Mouse (Mus musculus) cerebellum, adult 18-20 months (tissue): ENCODE data around the gene Vapb.

Experiments
- DNase-seq, 2 experiments: peaks; one replicate each; pipeline ENCODE4 v3.0.0; 2021

The Vapb gene

DNA sequence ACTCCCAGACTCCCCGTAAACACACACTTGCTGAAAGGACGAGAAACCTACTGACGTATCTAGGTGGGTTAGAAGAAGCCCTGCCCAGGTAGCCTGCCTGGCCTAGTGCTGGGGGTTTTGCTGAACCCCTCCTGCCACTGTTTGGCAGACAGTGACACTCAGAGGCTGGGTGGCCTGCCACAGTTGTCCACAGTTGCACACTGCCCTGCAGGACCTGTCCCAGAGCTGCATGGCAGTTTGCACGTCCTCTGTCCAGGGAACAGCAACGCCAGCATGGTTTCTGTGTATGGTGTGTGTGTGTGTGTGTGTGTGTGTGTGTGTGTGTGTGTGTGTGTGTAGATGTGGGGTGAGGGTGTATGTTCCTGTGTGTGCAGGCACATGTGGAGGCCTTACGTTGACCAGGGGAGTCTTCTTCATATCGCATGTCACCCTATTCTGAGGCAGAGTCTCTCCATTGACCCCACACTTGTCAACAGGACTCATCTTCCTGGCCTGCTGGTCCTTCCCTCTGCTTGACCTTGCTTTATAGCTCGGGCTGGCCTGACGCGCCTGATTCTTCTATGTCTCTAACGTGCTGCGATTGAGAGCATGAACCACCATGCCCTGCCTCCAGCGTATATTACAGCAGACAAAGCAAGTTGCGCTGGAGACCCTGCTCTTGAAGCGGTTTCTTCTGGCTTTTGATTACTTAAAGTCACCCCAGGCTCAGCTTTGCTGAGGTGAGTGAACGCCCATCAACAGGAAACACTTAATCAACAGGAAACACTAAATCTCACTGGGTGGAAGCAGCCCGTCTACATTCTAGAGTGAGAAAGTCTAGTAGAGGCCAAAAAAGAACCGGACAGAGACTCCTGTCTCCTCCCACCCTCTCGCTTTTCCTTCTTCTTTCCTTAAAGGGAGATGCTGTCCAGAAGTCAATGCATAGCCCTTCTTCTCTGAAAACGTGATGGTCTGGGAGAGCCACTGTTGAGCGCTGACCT is 57.5 kb downstream of the Vapb start:
- DNase-seq: no peak

DNA sequence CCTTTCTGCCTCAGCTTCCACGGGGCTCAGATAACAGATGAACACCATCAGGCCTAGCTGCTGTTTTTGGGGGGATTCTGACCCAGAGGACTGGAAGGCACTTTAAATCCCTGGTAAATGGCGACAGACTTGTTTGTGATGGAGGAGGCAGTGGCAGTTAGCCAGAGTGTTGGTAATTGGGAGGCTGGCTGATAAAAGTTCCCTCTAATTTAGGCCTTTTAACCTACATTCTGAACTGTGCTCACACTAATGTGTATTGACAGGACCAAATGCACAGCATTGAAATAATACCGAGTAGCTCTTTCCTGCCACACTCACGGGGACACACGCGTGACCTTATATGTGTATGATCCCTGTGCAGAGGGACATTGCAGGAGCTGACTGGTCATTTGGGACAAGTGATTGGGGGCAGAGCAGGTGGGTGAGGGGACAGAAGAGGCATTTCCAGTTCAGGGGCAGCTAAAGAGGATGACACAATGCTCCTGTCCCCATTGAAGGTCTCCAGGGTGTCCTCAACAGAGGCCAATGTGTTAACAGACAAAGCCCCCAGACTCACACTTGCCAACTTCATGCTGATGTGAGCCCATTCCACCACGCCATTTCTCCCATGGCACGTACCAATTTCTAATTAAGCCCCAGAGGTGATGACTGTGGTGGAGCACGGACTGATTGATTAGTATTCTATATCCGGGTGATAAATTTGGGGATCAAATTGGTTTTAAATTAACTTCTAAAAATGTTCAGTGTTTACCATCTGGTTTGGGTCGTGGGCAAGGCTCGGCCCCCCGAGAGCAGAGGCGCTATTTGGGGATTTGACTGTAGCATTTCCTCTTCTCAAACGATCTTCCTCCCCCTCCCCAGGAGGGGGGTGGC is 58.7 kb downstream of the Vapb start:
- no peak for DNase-seq

DNA sequence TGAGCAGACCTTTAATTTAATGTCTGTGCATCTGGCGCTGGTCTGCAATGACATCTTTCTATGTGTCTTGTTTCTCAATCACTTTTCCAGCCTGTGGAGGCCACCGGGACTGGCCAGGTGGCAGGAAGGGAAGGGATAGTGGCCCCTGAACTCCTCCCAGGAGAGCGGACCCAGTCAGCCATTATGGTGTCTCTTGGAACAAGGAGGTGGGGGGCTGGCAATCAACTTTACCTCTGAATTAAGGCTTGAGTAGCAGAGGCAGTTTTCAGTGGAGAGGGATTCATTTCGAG is 59.3 kb downstream of the Vapb start:
- DNase-seq: no peak

DNA sequence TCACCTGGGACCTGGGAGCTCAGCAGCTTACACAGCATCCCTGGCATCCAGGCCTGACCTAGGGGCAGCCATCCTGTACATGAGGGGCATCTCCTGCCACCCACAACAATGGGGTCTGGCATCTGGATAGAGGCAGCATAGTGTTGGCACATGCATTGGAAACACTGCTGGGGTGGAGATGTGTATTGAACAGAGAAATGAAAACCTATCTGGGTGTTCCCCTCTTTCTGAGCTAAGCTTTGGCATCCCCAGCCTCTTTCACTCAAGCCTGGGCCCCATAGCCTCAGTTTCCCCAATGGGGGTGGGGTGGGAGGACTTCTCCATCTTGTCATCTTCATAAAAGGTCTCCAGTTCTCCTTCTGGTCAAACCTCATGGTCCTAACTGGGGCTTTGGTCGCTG is 62.2 kb downstream of the Vapb start:
- DNase-seq: no peak

- DNase-seq: no peak
Measured at GRCm38 (mm10) chr2:173800566-173800965, 63.3 kb downstream of the Vapb start.

- no peak for DNase-seq
Measured at GRCm38 (mm10) chr2:173801405-173801876, 64.1 kb downstream of the Vapb start.

DNA sequence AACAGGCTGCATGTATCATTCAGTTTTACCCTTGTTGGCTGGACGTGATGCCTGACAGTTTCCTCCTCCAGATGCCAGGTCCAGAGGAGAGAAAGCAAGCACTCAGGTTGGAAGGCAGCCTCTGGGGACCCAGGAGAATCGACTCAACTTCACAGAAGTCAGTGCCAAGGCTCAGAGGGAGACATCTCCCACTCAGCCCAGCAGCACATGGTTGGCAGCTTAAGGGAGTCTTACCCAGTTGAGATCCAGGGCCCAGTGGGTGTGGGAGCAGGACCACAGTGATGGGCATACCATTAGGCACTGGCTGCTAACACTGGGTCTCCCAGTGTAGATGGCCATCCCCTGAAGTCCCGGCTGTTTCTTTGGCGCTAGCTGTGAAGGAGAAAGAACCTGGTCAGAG is 64.9 kb downstream of the Vapb start:
- DNase-seq: no peak

GRCm38 (mm10) chr2:173802956-173803355 is 65.6 kb downstream of the Vapb start:
- DNase-seq: no peak

DNA sequence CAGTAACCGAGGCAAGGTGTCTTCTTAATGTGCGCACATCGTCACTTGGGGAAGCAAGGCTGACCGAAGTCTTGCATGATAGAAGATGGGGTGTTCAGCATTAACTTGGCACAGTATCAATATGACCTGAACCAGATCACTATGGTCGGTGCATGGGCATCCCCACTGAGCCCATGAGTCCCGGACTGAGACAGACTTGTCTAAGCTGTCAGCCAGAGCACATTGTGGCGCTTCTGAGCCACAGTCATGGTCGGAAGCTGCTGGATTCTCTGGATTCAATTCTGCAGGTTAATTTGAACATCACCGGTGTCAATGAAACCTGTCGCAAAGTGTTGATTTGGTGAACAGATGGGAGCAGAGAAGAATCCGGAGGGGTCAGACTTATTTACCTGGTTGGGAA is 66.5 kb downstream of the Vapb start:
- no peak for DNase-seq

GRCm38 (mm10) chr2:173806621-173807020 is 69.3 kb downstream of the Vapb start:
- no peak for DNase-seq

DNA sequence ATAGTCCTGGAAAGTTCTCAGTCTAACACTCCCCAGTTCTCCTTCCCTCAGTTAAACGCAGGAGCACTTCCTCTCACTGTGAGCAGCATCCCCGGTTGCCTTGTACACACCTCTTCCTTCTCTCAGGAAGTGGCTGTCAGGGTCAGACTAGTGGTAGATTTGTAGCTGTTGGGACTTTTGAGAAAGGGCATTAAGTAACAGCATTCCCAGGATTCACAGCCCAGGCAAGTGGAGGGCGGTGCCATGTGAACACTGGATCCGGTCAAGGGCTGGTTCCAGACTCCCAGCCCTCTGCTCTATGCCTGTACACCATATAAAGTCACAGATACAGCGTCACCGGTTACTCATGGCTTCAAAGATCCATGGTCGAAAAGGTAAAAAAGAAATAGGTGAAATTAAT is 71.6 kb downstream of the Vapb start:
- no peak for DNase-seq

DNA sequence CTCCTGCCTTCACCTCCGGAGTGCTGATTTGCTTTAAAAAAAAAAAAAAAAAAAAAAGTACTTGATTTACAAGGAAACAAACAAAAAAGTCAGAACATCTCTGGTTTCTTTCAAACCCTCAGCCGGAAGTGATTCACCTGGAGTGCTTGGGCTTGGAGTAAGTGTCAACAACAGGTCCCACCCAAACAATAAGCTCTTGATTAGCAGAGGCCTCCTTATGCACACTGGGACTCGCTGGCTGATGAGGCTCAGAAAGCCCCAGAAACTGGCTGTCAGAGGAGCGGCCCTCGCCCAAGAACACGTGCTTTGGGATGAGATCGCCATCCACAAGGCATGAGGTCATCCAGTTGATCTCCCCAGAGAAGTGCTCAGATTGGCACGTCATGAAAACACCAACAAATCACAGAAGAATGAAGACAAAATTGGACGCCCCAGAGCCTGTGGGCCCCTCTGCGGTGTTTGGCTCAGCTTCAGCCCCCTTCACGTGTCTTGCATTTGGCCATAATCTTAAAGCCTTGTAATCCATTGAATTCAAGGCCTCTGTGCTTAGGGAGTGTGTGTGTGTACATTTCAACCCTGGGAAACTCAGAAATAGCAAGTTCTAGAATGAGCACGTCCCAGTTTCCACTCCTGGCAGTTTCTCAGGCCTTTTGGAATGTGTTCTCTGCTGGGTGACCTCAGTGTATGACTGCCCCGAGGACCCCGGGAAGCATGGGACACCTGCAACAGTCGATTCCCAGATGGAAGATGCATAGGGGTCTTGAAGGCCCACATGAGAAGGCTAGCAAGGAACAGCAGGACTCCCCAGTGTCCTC is 72.9 kb downstream of the Vapb start:
- no peak for DNase-seq

- no peak for DNase-seq
Measured at GRCm38 (mm10) chr2:173810851-173811130, 73.5 kb downstream of the Vapb start.

DNA sequence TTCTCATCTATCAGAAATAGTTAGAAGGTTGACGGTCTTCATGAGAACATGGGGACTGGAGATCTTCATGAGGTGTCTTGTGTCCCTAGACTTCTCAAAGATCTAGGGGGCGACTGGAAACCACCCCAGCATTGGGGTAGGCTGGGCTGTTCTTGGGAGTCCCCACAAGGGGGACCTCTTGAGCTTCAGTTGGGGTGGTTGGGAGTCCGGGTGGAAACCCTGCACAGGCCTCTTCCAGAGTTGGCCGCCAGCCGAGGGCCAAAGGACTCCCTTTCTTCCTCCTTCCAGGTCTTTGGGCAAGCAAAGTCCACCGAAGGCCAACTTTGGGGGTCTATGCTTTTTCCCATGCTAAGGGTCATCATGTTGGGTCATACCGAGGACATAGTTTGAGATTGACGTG is 74.5 kb downstream of the Vapb start:
- no peak for DNase-seq

GRCm38 (mm10) chr2:173813071-173813470 is 75.8 kb downstream of the Vapb start:
- DNase-seq: no peak

DNA sequence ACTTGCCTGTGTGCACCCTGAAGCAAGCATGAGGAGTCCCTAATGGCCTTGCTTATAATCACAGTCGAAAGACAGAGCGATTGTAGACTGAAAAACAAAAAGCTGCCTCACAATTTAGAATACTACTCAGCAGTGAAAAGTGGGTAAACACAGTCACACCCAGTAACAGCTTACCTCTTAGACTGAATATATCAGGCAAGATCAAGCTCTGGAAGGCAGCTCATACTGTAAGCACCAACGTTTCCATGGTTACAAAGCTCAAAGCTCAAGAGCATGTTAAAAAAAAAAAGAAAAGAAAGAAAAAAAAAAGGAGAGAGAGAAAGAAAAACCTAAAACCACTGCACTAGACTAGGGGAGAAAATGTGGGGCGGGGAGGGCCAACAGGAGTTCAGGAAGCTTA is 89.0 kb downstream of the Vapb start:
- no peak for DNase-seq

GRCm38 (mm10) chr2:173827228-173827627 is 89.9 kb downstream of the Vapb start:
- no peak for DNase-seq

GRCm38 (mm10) chr2:173828134-173828533 is 90.8 kb downstream of the Vapb start:
- no peak for DNase-seq

DNA sequence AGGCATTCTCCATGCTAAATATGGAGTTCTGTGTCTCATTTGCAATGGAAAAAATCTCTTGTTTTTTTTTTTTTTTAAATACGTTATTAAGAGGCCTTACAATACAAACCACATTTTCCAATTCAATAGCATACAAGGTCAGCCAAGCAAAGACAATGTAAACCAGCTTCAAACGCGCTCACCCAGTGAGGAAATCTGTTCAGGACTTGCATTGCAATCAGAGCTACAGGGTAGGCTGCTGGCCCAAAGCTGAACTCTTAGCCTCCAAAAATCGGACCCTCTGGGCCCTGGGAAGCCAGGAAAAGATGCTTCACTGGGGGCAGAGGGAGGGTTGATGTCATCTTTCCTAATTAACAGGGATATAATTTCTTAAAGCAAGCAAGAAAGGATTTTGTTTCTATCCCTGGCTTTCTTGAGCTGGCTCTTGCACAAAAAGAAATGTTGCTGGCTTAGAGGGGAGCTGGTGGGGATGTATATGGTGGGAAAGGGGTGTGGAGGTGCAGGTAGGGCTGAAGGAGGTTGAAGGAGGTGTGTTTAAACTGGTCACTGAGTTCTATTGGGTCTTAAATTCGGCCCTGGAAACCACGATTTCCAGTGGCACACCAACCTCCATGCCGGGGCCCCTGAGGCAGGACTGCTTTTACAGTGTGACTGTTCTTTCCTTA is 95.6 kb downstream of the Vapb start:
- DNase-seq: no peak
